Mouse (Mus musculus): ENCODE results near the gene Lrrc8a. TPM values are rescaled to one million over a fixed set of nuclear protein-coding genes. Genes with fewer than 3 reads are reported as not detected.

Gene Lrrc8a
- total RNA-seq (2017): 8.1 to 13.5 TPM (median 9.8 TPM) in 3 replicates

GRCm38 (mm10) chr2:30237199-30237880 lies at the start of gene Lrrc8a:
Gene Lrrc8a (plus strand): TSS chr2:30237715.
- ATAC-seq (replicated peaks; ENCODE audit: insufficient number of reproducible peaks, low FRiP score, low TSS enrichment, poor library complexity, severe bottlenecking): peak; percentile 93

DNA sequence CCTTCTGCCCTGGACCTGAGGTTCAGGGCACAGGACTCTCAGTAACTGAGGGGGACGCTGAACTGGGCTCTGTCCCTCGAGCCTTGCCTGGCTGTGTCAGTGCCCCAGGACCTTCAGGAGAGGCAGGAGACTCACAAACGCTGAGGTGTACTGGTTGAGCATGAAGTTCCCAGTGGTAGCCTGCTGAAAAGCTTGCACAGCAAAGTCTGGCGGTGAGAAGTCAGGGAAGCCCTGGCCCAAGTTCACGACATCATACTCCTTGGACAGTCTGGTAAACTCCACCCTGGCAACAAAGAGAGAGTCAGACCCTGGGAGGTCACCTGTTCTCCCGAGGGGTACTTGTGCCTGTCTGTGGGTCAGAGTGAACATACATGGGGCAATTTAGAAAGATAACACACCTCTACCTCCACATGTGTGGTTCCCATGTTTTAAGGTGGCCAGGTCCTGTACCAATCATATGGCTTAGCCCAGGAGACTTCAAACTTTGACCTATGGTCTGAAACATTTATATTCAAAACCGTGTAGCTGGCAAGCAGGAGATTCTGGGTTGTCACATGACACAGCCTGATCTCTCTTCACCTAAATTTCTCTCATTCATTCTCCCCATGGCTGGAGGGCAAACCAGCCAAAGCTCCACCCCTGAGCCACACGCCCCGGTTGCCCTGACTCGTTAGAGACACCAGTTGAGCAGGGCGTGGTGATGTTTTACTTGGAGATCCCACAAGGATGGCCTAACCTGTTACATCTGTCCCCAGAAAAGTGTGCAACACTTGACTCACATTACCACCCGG lies 45.5 kb upstream of the Lrrc8a start:
- no peak for ATAC-seq (replicated peaks; ENCODE audit: insufficient number of reproducible peaks, low FRiP score, low TSS enrichment, poor library complexity, severe bottlenecking)

DNA sequence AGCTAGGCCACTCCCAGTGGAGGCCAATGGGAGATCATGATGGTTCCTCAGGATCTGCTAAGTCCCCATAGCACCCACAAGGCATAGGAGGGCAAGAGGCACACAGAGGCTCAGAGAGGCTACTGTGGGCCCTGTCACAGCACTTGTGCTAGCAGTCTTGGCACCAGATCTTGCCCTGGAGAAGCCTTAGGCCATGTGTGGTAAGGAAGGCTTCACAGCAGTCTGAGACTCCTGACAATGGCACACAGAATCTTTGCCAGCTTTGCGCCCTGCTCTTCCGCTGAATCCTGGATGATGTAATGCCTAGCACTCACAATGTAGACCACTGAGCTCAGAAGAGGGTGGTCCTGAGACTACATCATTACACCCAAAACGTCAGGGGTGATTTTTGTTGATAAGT lies 42.9 kb upstream of the Lrrc8a start:
- ATAC-seq (replicated peaks; ENCODE audit: insufficient number of reproducible peaks, low FRiP score, low TSS enrichment, poor library complexity, severe bottlenecking): no peak

GRCm38 (mm10) chr2:30198021-30198420 lies 39.5 kb upstream of the Lrrc8a start:
- ATAC-seq (replicated peaks; ENCODE audit: insufficient number of reproducible peaks, low FRiP score, low TSS enrichment, poor library complexity, severe bottlenecking): no peak

- ATAC-seq (replicated peaks; ENCODE audit: insufficient number of reproducible peaks, low FRiP score, low TSS enrichment, poor library complexity, severe bottlenecking): no peak
These were observed 37.5 kb upstream of the Lrrc8a start for GRCm38 (mm10) chr2:30199984-30200383.

- ATAC-seq (replicated peaks; ENCODE audit: insufficient number of reproducible peaks, low FRiP score, low TSS enrichment, poor library complexity, severe bottlenecking): no peak
These were observed 37.1 kb upstream of the Lrrc8a start for GRCm38 (mm10) chr2:30200388-30200925.

DNA sequence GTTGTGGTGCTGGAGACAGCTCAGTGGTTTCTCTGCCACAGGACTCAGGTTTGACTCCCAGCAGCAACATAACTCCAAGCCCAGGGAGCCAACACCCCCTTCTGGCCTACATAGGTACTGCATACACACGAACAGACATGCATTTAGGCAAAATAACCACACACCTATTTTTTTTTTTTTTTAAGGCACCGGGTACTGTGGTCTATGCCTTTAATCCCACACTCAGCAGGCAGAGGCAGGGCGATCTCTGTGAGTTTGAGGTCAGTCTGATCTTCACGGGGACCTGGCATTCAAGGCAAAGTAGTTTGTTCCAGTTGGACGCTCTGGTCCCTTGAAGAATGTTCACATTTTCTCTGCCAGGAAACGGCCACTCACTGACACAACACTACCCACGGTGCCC lies 34.1 kb upstream of the Lrrc8a start:
- no peak for ATAC-seq (replicated peaks; ENCODE audit: insufficient number of reproducible peaks, low FRiP score, low TSS enrichment, poor library complexity, severe bottlenecking)

- ATAC-seq (replicated peaks; ENCODE audit: insufficient number of reproducible peaks, low FRiP score, low TSS enrichment, poor library complexity, severe bottlenecking): no peak
These were observed 32.3 kb upstream of the Lrrc8a start for GRCm38 (mm10) chr2:30205255-30205628.

GRCm38 (mm10) chr2:30205629-30206357 lies 31.7 kb upstream of the Lrrc8a start, which contains the start of gene Kyat1:
Gene Kyat1 (minus strand): TSS chr2:30205847.
- peak; percentile 96 for ATAC-seq (replicated peaks; ENCODE audit: insufficient number of reproducible peaks, low FRiP score, low TSS enrichment, poor library complexity, severe bottlenecking)

DNA sequence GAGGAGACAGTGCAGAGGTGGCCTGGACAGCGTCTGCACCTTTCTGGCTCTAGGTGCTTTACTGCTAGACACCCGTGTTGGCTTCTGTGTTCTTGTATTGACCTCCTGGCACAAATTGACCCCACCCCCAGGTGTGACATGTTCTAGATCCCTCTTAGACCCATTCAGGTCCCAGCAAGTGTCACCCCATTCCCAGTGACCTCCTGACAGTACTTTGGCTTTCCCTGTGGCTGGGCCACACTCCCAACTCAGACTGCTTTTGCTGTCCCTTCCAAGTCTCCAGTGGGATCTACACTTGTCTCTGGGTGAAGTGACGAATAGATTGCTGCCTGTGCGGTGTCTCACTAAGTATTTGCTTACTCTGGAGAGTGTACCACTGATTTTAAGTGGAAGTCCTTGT lies 30.1 kb upstream of the Lrrc8a start:
- no peak for ATAC-seq (replicated peaks; ENCODE audit: insufficient number of reproducible peaks, low FRiP score, low TSS enrichment, poor library complexity, severe bottlenecking)

GRCm38 (mm10) chr2:30207886-30208285 lies 29.6 kb upstream of the Lrrc8a start:
- no peak for ATAC-seq (replicated peaks; ENCODE audit: insufficient number of reproducible peaks, low FRiP score, low TSS enrichment, poor library complexity, severe bottlenecking)

- ATAC-seq (replicated peaks; ENCODE audit: insufficient number of reproducible peaks, low FRiP score, low TSS enrichment, poor library complexity, severe bottlenecking): no peak
These were observed 25.9 kb upstream of the Lrrc8a start for GRCm38 (mm10) chr2:30211408-30212168.

GRCm38 (mm10) chr2:30212169-30212545 lies 25.4 kb upstream of the Lrrc8a start:
- ATAC-seq (replicated peaks; ENCODE audit: insufficient number of reproducible peaks, low FRiP score, low TSS enrichment, poor library complexity, severe bottlenecking): no peak

DNA sequence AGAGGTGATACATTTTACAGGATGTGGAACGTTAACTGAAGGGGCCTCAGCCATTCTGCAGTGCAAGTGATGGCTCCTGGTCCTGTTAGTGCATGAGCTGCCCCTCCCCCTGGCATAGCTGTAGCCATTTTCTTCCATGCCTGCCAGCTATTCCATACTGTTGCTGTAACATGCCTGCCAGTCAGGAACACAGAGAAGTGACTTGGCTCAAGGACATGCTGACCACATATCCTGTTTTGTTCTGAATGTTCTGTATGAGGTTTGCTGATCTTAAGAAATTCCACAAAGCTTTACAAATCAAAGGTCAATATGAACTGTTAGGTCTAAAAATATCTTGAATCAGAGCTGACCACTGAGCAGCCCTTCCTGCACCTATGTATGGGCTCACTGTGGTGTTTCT lies 24.6 kb upstream of the Lrrc8a start:
- no peak for ATAC-seq (replicated peaks; ENCODE audit: insufficient number of reproducible peaks, low FRiP score, low TSS enrichment, poor library complexity, severe bottlenecking)

- no peak for ATAC-seq (replicated peaks; ENCODE audit: insufficient number of reproducible peaks, low FRiP score, low TSS enrichment, poor library complexity, severe bottlenecking)
These were observed 22.8 kb upstream of the Lrrc8a start for GRCm38 (mm10) chr2:30214745-30215144.

DNA sequence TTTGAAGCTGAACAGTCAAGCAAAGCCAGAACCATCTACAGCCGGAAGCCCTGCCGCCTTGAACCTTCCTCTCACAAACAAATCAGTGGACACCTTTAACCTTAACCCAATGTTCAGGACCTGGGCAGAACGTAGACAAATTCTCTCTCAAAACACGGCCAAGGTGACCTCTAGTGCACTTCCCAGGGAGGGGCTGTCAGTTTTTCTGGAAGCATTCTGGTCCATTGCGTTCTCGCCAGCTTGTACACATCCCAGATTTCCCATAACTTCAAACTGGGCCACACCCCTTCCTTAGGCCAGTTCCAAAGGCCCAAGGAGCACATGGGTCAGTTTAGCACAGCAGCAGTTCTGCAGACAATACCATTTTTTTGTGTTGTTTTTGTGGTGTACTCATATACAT lies 22.0 kb upstream of the Lrrc8a start:
- no peak for ATAC-seq (replicated peaks; ENCODE audit: insufficient number of reproducible peaks, low FRiP score, low TSS enrichment, poor library complexity, severe bottlenecking)

DNA sequence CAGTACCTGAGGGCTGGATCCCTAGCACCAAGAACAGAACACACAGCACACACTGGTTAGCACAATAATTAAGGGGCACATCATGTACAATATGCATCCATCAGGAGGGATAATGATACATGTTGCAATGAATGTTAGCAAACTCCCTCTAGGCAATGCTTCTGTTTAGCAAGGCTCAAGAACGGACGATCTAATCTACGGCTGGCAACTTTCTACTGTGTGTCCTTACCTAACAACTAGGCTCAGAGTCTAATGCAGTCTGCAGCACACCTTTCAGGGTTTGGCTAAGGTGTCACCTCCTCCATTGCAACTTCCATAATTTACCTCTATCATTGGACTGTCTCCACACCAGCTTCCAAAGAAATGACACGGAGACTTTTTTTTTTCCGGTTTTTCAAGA lies 21.2 kb upstream of the Lrrc8a start:
- no peak for ATAC-seq (replicated peaks; ENCODE audit: insufficient number of reproducible peaks, low FRiP score, low TSS enrichment, poor library complexity, severe bottlenecking)

DNA sequence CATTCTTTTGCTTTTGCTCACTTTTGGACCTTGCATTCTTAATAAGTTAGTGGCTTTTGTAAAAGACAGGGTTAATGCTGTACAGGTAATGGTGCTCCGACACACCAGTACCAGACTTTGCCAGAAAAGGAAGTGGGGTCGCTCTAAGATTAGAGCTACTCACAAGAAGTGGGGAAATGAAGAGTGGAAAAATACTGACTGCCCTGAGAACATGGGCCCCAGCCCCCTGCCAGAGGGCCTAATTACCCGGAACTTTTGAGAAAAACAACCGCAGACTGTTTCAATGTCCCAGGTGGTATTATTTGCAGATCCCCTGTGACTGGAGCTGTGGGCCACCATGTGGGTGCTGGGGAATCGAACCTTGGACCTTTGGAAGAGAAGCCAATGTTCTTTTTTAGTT lies 1.9 kb upstream of the Lrrc8a start:
- no peak for ATAC-seq (replicated peaks; ENCODE audit: insufficient number of reproducible peaks, low FRiP score, low TSS enrichment, poor library complexity, severe bottlenecking)
